Mouse (Mus musculus): ENCODE results near the gene Hnrnpd. TPM values are rescaled to one million over a fixed set of nuclear protein-coding genes. Genes with fewer than 3 reads are reported as not detected.

Hnrnpd gene
- polyA plus RNA-seq, 1 experiment from 2014 or later = 153 TPM

DNA sequence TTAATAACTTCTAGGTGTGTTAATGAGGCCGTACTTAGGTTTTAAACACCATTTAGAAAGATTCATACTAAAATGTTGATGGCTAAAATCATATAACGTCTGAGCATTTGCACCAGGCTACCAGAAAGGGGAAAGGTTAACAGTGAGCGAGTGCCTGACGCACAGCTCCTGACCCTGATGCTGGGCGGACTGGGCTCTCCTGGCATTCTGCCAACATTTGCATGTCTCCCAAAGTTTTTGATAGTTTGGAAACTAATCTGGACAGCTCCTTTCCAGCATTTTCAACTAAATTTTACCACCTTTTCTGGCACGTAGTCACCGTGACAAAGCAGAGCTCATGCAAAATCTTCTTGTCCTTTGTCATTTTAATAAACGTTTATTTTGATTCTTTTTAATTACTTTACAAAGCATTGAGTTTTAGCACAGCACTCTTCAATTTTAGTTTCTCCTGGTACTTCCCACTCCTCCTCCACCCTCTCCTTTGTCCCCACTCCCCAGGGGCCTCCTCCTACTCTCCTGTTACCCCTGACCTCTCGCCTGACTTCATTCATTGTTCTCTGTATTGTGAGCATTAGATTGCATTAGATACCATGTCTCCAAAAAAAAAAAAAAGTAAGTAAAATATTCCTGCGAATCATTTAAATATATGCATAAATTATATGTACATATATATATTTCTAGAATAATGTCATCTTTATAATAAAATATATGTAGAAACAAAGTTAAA is 36.8 kb downstream of the Hnrnpd start:
- H3K9me3 ChIP-seq (replicated peaks; ENCODE audit: control insufficient read depth, low read length) = peaks cover 2% of the 10 kb centered on the region; the same call in 1 of the 2 replicates
- H3K4me1 ChIP-seq (ENCODE audit: control insufficient read depth, insufficient read depth, low read length) = no peaks in the 10 kb centered on the region
- no peaks in the 10 kb centered on the region; the same call in 1 of the 2 replicates for H3K36me3 ChIP-seq (ENCODE audit: control insufficient read depth, insufficient read depth, low read length)
- H3K27ac ChIP-seq (ENCODE audit: low read depth, low read length) = no peak overlapping the region
- H3K4me3 ChIP-seq (ENCODE audit: low read depth, low read length) = no peak overlapping the region
- H3K27me3 ChIP-seq (replicated peaks; ENCODE audit: control insufficient read depth, insufficient read depth, low read length) = no peaks in the 10 kb centered on the region
- DNase-seq (ENCODE audit: low spot score) = peak; percentile 20
- no peak for ATAC-seq
- 41% methylated on average over 10 of the region's 10 CpGs for WGBS
- H3K9ac ChIP-seq (ENCODE audit: low read length) = no peak overlapping the region
- H3K4me2 ChIP-seq (ENCODE audit: low read length) = no peak overlapping the region

DNA sequence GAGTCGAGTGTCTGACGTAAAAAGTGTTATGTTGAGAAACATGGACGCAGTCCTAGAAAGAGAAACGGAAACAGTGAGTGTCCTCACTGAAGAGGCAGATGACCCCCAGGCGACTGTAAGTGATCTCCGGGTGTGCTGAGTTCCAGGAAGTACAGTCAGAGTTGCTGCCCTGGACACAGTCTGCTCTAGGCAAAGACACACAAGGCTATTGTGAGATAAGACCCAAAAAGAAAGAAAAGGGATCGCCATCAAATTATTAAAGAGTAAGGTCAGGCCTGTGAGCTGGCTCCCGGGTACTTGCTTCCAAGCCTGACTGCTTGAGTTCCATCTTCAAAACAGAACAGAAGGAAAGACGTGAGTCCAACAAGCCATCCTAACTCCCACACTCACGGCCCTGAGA is 37.5 kb downstream of the Hnrnpd start:
- Histone ChIP-seq H3K4me1 (ENCODE audit: control insufficient read depth, insufficient read depth, low read length) (no peaks in the 10 kb centered on the region), H3K4me3 (ENCODE audit: low read depth, low read length) (no peak overlapping the region), H3K4me2 (ENCODE audit: low read length) (no peak overlapping the region), H3K27me3 (replicated peaks; ENCODE audit: control insufficient read depth, insufficient read depth, low read length) (no peaks in the 10 kb centered on the region), H3K9me3 (replicated peaks; ENCODE audit: control insufficient read depth, low read length) (peaks cover 2% of the 10 kb centered on the region; the same call in 1 of the 2 replicates), H3K36me3 (ENCODE audit: control insufficient read depth, insufficient read depth, low read length) (no peaks in the 10 kb centered on the region; the same call in 1 of the 2 replicates), H3K27ac (ENCODE audit: low read depth, low read length) (no peak overlapping the region), H3K9ac (ENCODE audit: low read length) (no peak overlapping the region)
- WGBS = 79% methylated on average over 10 of the region's 10 CpGs
- ATAC-seq (no peak), DNase-seq (ENCODE audit: low spot score) (no peak)

- ATAC-seq = no peak
- H3K27me3 ChIP-seq (replicated peaks; ENCODE audit: control insufficient read depth, insufficient read depth, low read length) = no peaks in the 10 kb centered on the region
- WGBS = 80% methylated on average over 3 of the region's 3 CpGs
These were observed 39.3 kb downstream of the Hnrnpd start for GRCm38 (mm10) chr5:99939440-99939839.

DNA sequence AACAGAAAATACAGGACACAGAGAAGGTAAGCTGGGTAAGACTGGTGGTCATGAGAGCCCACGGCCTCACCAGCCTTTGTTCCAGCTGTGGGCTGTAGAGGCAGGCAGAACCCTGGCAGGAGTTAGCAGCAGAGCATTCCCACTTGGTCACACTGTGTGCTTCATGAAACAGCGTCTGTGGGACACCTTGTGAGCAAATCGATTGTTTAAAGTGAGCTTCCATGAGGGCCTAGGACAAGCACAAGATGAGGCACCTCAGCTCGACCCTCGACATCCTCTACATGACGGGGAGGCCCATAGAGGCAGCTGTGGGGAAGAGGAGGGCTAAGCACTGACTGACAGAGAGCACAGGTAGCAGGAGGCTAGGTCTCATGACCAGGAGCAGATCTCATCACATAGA is 46.8 kb downstream of the Hnrnpd start:
- Histone ChIP-seq H3K9ac (ENCODE audit: low read length) (no peak overlapping the region), H3K27me3 (replicated peaks; ENCODE audit: control insufficient read depth, insufficient read depth, low read length) (no peaks in the 10 kb centered on the region), H3K4me2 (ENCODE audit: low read length) (no peak overlapping the region), H3K9me3 (replicated peaks; ENCODE audit: control insufficient read depth, low read length) (no peaks in the 10 kb centered on the region), H3K4me1 (ENCODE audit: control insufficient read depth, insufficient read depth, low read length) (no peaks in the 10 kb centered on the region), H3K27ac (ENCODE audit: low read depth, low read length) (no peak overlapping the region), H3K4me3 (ENCODE audit: low read depth, low read length) (no peak overlapping the region), H3K36me3 (ENCODE audit: control insufficient read depth, insufficient read depth, low read length) (no peaks in the 10 kb centered on the region)
- ATAC-seq (no peak), DNase-seq (ENCODE audit: low spot score) (no peak)
- WGBS = 77% methylated on average over 6 of the region's 6 CpGs

More at GRCm38 (mm10) chr5:99939440-99939839, 39.3 kb downstream of the Hnrnpd start:
- Histone ChIP-seq H3K4me2 (ENCODE audit: low read length) (no peak overlapping the region), H3K4me1 (ENCODE audit: control insufficient read depth, insufficient read depth, low read length) (no peaks in the 10 kb centered on the region), H3K27ac (ENCODE audit: low read depth, low read length) (no peak overlapping the region), H3K4me3 (ENCODE audit: low read depth, low read length) (no peak overlapping the region), H3K36me3 (ENCODE audit: control insufficient read depth, insufficient read depth, low read length) (no peaks in the 10 kb centered on the region), H3K9ac (ENCODE audit: low read length) (no peak overlapping the region), H3K9me3 (replicated peaks; ENCODE audit: control insufficient read depth, low read length) (no peaks in the 10 kb centered on the region; the same call in 1 of the 2 replicates)
- no peak for DNase-seq (ENCODE audit: low spot score)

- WGBS = 54% methylated on average over 4 of the region's 4 CpGs
These were observed 50.8 kb downstream of the Hnrnpd start for GRCm38 (mm10) chr5:99927951-99928350.

GRCm38 (mm10) chr5:99922033-99922432 is 56.7 kb downstream of the Hnrnpd start:
- no peak for ATAC-seq
- no peak overlapping the region for H3K27ac ChIP-seq (ENCODE audit: low read depth, low read length)
- H3K4me1 ChIP-seq (ENCODE audit: control insufficient read depth, insufficient read depth, low read length) = no peaks in the 10 kb centered on the region
- no peak overlapping the region for H3K4me3 ChIP-seq (ENCODE audit: low read depth, low read length)
- no peak overlapping the region for H3K4me2 ChIP-seq (ENCODE audit: low read length)
- no peaks in the 10 kb centered on the region for H3K36me3 ChIP-seq (ENCODE audit: control insufficient read depth, insufficient read depth, low read length)
- WGBS = 71% methylated on average over 8 of the region's 8 CpGs
- H3K9me3 ChIP-seq (replicated peaks; ENCODE audit: control insufficient read depth, low read length) = no peaks in the 10 kb centered on the region
- no peaks in the 10 kb centered on the region for H3K27me3 ChIP-seq (replicated peaks; ENCODE audit: control insufficient read depth, insufficient read depth, low read length)
- H3K9ac ChIP-seq (ENCODE audit: low read length) = no peak overlapping the region
- no peak for DNase-seq (ENCODE audit: low spot score)

More at GRCm38 (mm10) chr5:99927951-99928350, 50.8 kb downstream of the Hnrnpd start:
- Histone ChIP-seq H3K4me3 (ENCODE audit: low read depth, low read length) (no peak overlapping the region), H3K9me3 (replicated peaks; ENCODE audit: control insufficient read depth, low read length) (no peaks in the 10 kb centered on the region), H3K4me1 (ENCODE audit: control insufficient read depth, insufficient read depth, low read length) (no peaks in the 10 kb centered on the region), H3K36me3 (ENCODE audit: control insufficient read depth, insufficient read depth, low read length) (no peaks in the 10 kb centered on the region), H3K9ac (ENCODE audit: low read length) (no peak overlapping the region), H3K27ac (ENCODE audit: low read depth, low read length) (no peak overlapping the region), H3K27me3 (replicated peaks; ENCODE audit: control insufficient read depth, insufficient read depth, low read length) (no peaks in the 10 kb centered on the region), H3K4me2 (ENCODE audit: low read length) (no peak overlapping the region)
- no peak for ATAC-seq
- DNase-seq (ENCODE audit: low spot score) = peak; percentile 46

- no peak overlapping the region for H3K4me3 ChIP-seq (ENCODE audit: low read depth, low read length)
- no peak overlapping the region for H3K9ac ChIP-seq (ENCODE audit: low read length)
- ATAC-seq (no peak), DNase-seq (ENCODE audit: low spot score) (no peak)
- no peaks in the 10 kb centered on the region for H3K4me1 ChIP-seq (ENCODE audit: control insufficient read depth, insufficient read depth, low read length)
- H3K9me3 ChIP-seq (replicated peaks; ENCODE audit: control insufficient read depth, low read length) = no peaks in the 10 kb centered on the region
- no peaks in the 10 kb centered on the region for H3K36me3 ChIP-seq (ENCODE audit: control insufficient read depth, insufficient read depth, low read length)
- H3K27ac ChIP-seq (ENCODE audit: low read depth, low read length) = no peak overlapping the region
- no peak overlapping the region for H3K4me2 ChIP-seq (ENCODE audit: low read length)
- WGBS = 51% methylated on average over 7 of the region's 7 CpGs
- no peaks in the 10 kb centered on the region for H3K27me3 ChIP-seq (replicated peaks; ENCODE audit: control insufficient read depth, insufficient read depth, low read length)
These were observed 63.2 kb downstream of the Hnrnpd start for GRCm38 (mm10) chr5:99915494-99915893.

DNA sequence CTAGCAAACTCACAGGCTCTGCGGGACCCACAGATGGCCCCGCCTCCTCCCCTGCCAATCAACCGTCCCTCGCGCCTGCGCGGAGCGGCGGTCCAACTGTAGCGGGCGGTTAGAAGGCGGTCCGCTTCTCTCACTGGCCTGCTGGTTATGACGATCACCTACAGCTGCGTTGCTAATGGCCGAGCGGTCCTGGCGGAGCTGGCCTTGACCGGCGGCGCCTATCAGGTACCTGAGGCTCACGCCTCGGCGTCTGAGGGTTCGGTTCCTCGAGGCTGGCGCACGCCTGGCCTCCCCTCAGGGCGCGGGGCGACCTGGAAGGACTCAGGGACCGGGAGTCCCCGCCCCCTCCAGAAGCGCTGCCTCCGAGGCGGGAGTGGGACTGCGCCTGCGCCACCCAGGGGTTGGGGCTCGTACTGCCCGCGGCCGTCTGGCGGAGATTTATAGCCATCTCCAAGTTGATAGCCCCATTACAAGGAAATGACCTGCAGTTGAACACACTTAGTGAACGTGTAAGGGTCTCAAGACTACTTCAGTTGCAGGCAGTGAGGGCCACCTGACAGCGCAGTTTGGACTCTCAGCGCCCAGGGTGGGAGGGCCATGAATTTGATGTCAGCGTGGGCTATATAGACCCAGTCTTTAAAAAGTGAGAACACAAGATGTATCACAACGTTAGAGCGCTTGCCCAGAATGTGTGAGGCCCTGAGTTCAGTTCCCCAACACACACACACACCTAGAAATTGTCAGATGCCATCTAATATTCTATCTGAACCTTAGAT is 72.4 kb downstream of the Hnrnpd start, which contains the start of gene Vamp9:
Vamp9 (plus strand) TSS at position 74 of the 776 bp plus-strand sequence.
- Histone ChIP-seq H3K36me3 (ENCODE audit: control insufficient read depth, insufficient read depth, low read length) (no peaks in the 10 kb centered on the region), H3K9ac (ENCODE audit: low read length) (peak within 1 kb of the TSS; percentile 64), H3K27me3 (replicated peaks; ENCODE audit: control insufficient read depth, insufficient read depth, low read length) (no peaks in the 10 kb centered on the region), H3K9me3 (replicated peaks; ENCODE audit: control insufficient read depth, low read length) (no peaks in the 10 kb centered on the region), H3K4me1 (ENCODE audit: control insufficient read depth, insufficient read depth, low read length) (no peaks in the 10 kb centered on the region), H3K4me2 (ENCODE audit: low read length) (peak within 1 kb of the TSS; percentile 59), H3K27ac (ENCODE audit: low read depth, low read length) (peak within 1 kb of the TSS; percentile 63), H3K4me3 (ENCODE audit: low read depth, low read length) (peak within 1 kb of the TSS; percentile 49)
- 11% methylated on average over 49 of the region's 49 CpGs for WGBS
- DNase-seq (ENCODE audit: low spot score) = peak; percentile 97
- ATAC-seq = peak; percentile 99
